Mouse (Mus musculus): ENCODE data around the gene Olfr94. TPM values are rescaled to one million over a fixed set of nuclear protein-coding genes. Genes with fewer than 3 reads are reported as not detected.

Olfr94 gene
- polyA plus RNA-seq, 1 experiment from 2014 or later: not detected

DNA sequence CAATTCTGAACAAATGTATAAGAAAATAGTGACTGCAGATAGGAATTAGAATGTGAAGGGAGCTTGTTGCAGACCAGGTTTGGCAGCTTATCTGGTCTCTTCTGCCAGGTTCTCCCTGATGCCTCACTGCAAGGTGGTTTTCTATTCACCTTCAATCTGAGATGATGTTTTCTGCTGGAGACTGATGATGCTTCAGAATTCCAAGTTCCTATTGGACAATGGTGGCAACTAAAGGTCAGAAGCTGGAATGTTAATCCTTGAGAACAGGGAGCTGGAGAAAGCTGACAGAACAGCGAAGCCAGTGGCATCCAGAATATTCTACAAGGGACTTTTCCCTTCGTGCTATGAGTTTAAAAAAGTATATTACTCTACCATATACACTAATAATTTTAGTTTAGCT lies 10.1 kb downstream of the Olfr94 start:
- Histone ChIP-seq H3K4me1 (ENCODE audit: control insufficient read depth, insufficient read depth, low read length) (no peaks in the 10 kb centered on the region), H3K4me2 (no peak overlapping the region), H3K36me3 (ENCODE audit: control insufficient read depth, insufficient read depth, low read length) (no peaks in the 10 kb centered on the region), H3K9me3 (replicated peaks; ENCODE audit: control insufficient read depth, low read length) (no peaks in the 10 kb centered on the region), H3K4me3 (ENCODE audit: low read depth, low read length) (no peak overlapping the region), H3K27me3 (ENCODE audit: control insufficient read depth, insufficient read depth, low read length) (peaks cover 8% of the 10 kb centered on the region), H3K9ac (ENCODE audit: low read depth, low read length) (no peak overlapping the region), H3K27ac (ENCODE audit: low read depth, low read length) (no peak overlapping the region)
- 26% methylated on average over 2 of the region's 2 CpGs for WGBS (ENCODE audit: insufficient replicate concordance)
- no peak for ATAC-seq (replicated peaks; ENCODE audit: insufficient number of reproducible peaks, low FRiP score, low TSS enrichment)

DNA sequence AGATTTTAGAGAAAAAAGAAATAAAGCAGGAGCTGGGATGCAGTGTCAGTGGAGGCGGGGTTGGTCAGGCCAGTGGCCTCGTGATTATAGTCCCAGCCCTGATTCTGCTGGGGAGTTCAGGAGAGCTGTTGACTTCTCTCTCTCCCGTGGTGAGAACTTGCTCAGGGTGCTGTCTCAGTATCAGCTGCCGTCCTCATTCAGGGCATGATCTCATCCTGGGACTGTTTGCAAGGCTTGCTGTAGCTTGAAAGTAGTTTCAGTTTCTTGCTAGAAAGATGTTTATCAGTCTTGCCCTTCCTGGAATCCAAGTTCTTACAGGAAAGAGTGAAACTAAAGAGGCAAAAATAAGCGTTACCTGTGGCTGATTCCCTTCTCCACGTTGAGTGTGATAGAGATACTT lies 15.3 kb downstream of the Olfr94 start:
- no peak for ATAC-seq (replicated peaks; ENCODE audit: insufficient number of reproducible peaks, low FRiP score, low TSS enrichment)
- no peak overlapping the region for H3K27ac ChIP-seq (ENCODE audit: low read depth, low read length)
- H3K4me2 ChIP-seq: no peak overlapping the region
- H3K27me3 ChIP-seq (ENCODE audit: control insufficient read depth, insufficient read depth, low read length): no peaks in the 10 kb centered on the region
- H3K4me3 ChIP-seq (ENCODE audit: low read depth, low read length): no peak overlapping the region
- no peaks in the 10 kb centered on the region for H3K4me1 ChIP-seq (ENCODE audit: control insufficient read depth, insufficient read depth, low read length)
- 41% methylated on average over 6 of the region's 6 CpGs for WGBS (ENCODE audit: insufficient replicate concordance)
- H3K9ac ChIP-seq (ENCODE audit: low read depth, low read length): no peak overlapping the region
- no peaks in the 10 kb centered on the region for H3K9me3 ChIP-seq (replicated peaks; ENCODE audit: control insufficient read depth, low read length)
- H3K36me3 ChIP-seq (ENCODE audit: control insufficient read depth, insufficient read depth, low read length): no peaks in the 10 kb centered on the region

DNA sequence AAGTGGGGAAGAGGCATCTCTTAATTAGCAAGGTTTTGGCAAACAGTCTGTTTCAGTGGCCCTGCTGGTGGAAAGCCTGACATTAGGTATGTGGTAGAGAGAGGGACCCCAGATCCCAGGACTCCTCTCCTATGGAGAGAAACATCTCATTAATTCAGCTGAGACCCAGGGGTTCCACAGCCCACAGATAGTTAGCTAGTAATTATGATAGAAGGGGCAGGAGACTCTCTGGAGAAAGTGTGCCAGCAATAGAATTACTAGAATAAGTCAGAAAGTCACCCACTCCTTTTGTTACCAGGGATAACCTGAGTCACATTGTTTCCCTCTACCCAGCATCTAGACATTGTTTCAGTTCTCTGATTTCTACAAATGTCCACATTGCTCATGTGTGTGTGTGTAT lies 39.4 kb downstream of the Olfr94 start, which contains the start of gene Olfr93:
TSS of gene Olfr93 (minus strand) at position 101 of the 400 bp plus-strand sequence.
- Histone ChIP-seq H3K36me3 (ENCODE audit: control insufficient read depth, insufficient read depth, low read length) (no peaks in the 10 kb centered on the region), H3K27me3 (ENCODE audit: control insufficient read depth, insufficient read depth, low read length) (no peaks in the 10 kb centered on the region), H3K27ac (ENCODE audit: low read depth, low read length) (no peak within 1 kb of the TSS), H3K9ac (ENCODE audit: low read depth, low read length) (no peak within 1 kb of the TSS), H3K4me3 (ENCODE audit: low read depth, low read length) (no peak within 1 kb of the TSS), H3K4me2 (no peak within 1 kb of the TSS), H3K4me1 (ENCODE audit: control insufficient read depth, insufficient read depth, low read length) (no peaks in the 10 kb centered on the region), H3K9me3 (replicated peaks; ENCODE audit: control insufficient read depth, low read length) (no peaks in the 10 kb centered on the region)
- no peak for ATAC-seq (replicated peaks; ENCODE audit: insufficient number of reproducible peaks, low FRiP score, low TSS enrichment)

Other genes with a start within 250 kb of the Olfr94 start
- gene Ppp1r11, start 249.3 kb downstream of the Olfr94 start, polyA plus RNA-seq (2014; fragmentation: Nextera tagmentation; extraction: Ambion mirVana): 97.4 and 105 TPM in 2 replicates
- gene Znrd1, start 242.4 kb downstream of the Olfr94 start, polyA plus RNA-seq (2014; fragmentation: Nextera tagmentation; extraction: Ambion mirVana): 42.9 and 44.1 TPM in 2 replicates
- 7.9 and 8.6 TPM in 2 replicates for gene Znrd1as, start 242.4 kb downstream of the Olfr94 start, polyA plus RNA-seq (2014; fragmentation: Nextera tagmentation; extraction: Ambion mirVana)
- not detected in 2 replicates for gene 2410137M14Rik, start 219.8 kb downstream of the Olfr94 start, polyA plus RNA-seq (2014; fragmentation: Nextera tagmentation; extraction: Ambion mirVana)
- gene H2-M5, start 211.5 kb downstream of the Olfr94 start, polyA plus RNA-seq (2014; fragmentation: Nextera tagmentation; extraction: Ambion mirVana): 0.24 and 0.49 TPM in 2 replicates
- gene Zfp57, start 199.8 kb downstream of the Olfr94 start, polyA plus RNA-seq (2014; fragmentation: Nextera tagmentation; extraction: Ambion mirVana): 66.7 and 70.1 TPM in 2 replicates
- 0.25 TPM in 1 of 2 replicates, not detected in the other for gene Mog, start 177.6 kb downstream of the Olfr94 start, polyA plus RNA-seq (2014; fragmentation: Nextera tagmentation; extraction: Ambion mirVana)
- 4.4 and 6.0 TPM in 2 replicates for gene Gabbr1, start 155.0 kb downstream of the Olfr94 start, polyA plus RNA-seq (2014; fragmentation: Nextera tagmentation; extraction: Ambion mirVana)
- not detected in 2 replicates for gene Olfr90, start 112.5 kb downstream of the Olfr94 start, polyA plus RNA-seq (2014; fragmentation: Nextera tagmentation; extraction: Ambion mirVana)
- gene Olfr91, start 102.7 kb downstream of the Olfr94 start, polyA plus RNA-seq (2014; fragmentation: Nextera tagmentation; extraction: Ambion mirVana): not detected in 2 replicates
- not detected in 2 replicates for gene Olfr92, start 80.9 kb downstream of the Olfr94 start, polyA plus RNA-seq (2014; fragmentation: Nextera tagmentation; extraction: Ambion mirVana)
- not detected in 2 replicates for gene Olfr93, start 39.5 kb downstream of the Olfr94 start, polyA plus RNA-seq (2014; fragmentation: Nextera tagmentation; extraction: Ambion mirVana)
- gene Ubd, start 7.1 kb downstream of the Olfr94 start, polyA plus RNA-seq (2014; fragmentation: Nextera tagmentation; extraction: Ambion mirVana): not detected in 2 replicates
- not detected in 2 replicates for gene Olfr95, start 12.1 kb upstream of the Olfr94 start, polyA plus RNA-seq (2014; fragmentation: Nextera tagmentation; extraction: Ambion mirVana)
- gene Olfr96, start 19.2 kb upstream of the Olfr94 start, polyA plus RNA-seq (2014; fragmentation: Nextera tagmentation; extraction: Ambion mirVana): not detected in 2 replicates
- gene Olfr97, start 36.3 kb upstream of the Olfr94 start, polyA plus RNA-seq (2014; fragmentation: Nextera tagmentation; extraction: Ambion mirVana): not detected in 2 replicates
- gene Olfr98, start 62.8 kb upstream of the Olfr94 start, polyA plus RNA-seq (2014; fragmentation: Nextera tagmentation; extraction: Ambion mirVana): not detected in 2 replicates
- 0.55 and 0.72 TPM in 2 replicates for gene H2-M3, start 69.2 kb upstream of the Olfr94 start, polyA plus RNA-seq (2014; fragmentation: Nextera tagmentation; extraction: Ambion mirVana)
- not detected in 2 replicates for gene Olfr99, start 82.5 kb upstream of the Olfr94 start, polyA plus RNA-seq (2014; fragmentation: Nextera tagmentation; extraction: Ambion mirVana)
- not detected in 2 replicates for gene Olfr101, start 103.3 kb upstream of the Olfr94 start, polyA plus RNA-seq (2014; fragmentation: Nextera tagmentation; extraction: Ambion mirVana)
- not detected in 2 replicates for gene Olfr102, start 116.1 kb upstream of the Olfr94 start, polyA plus RNA-seq (2014; fragmentation: Nextera tagmentation; extraction: Ambion mirVana)
- gene Olfr103, start 138.7 kb upstream of the Olfr94 start, polyA plus RNA-seq (2014; fragmentation: Nextera tagmentation; extraction: Ambion mirVana): not detected in 2 replicates
- gene Olfr104-ps, start 158.6 kb upstream of the Olfr94 start, polyA plus RNA-seq (2014; fragmentation: Nextera tagmentation; extraction: Ambion mirVana): not detected in 2 replicates
- not detected in 2 replicates for gene Olfr105-ps, start 178.0 kb upstream of the Olfr94 start, polyA plus RNA-seq (2014; fragmentation: Nextera tagmentation; extraction: Ambion mirVana)
- not detected in 2 replicates for gene Olfr106-ps, start 189.4 kb upstream of the Olfr94 start, polyA plus RNA-seq (2014; fragmentation: Nextera tagmentation; extraction: Ambion mirVana)
- not detected in 2 replicates for gene Olfr107, start 198.2 kb upstream of the Olfr94 start, polyA plus RNA-seq (2014; fragmentation: Nextera tagmentation; extraction: Ambion mirVana)
- gene Olfr108, start 244.5 kb upstream of the Olfr94 start, polyA plus RNA-seq (2014; fragmentation: Nextera tagmentation; extraction: Ambion mirVana): not detected in 2 replicates